Mouse (Mus musculus): ENCODE results near the gene 1700030K09Rik.

- TF ChIP-seq CTCF (IDR thresholded peaks at IDR 0.05; ENCODE audit: extremely low read depth, insufficient read depth, low read length) (no peak), POLR2A (IDR thresholded peaks at IDR 0.05; ENCODE audit: extremely low read depth, insufficient read depth, low read length) (no peak)
These were observed 42.3 kb upstream of the 1700030K09Rik start for GRCm38 (mm10) chr8:72401381-72401780.

All from cortical plate, adult 2 months (tissue).